Mouse (Mus musculus): ENCODE results near the gene Galnt7.

Gene Galnt7

GRCm38 (mm10) chr8:57579845-57580244 is 73.0 kb downstream of the Galnt7 start:
- DNase-seq: no peak

GRCm38 (mm10) chr8:57577301-57577700 is 75.5 kb downstream of the Galnt7 start:
- DNase-seq: no peak

- peak; percentile 14 to 21 for DNase-seq
Observed at GRCm38 (mm10) chr8:57576238-57576637, 76.6 kb downstream of the Galnt7 start.

GRCm38 (mm10) chr8:57575336-57575735 is 77.5 kb downstream of the Galnt7 start:
- DNase-seq: no peak

GRCm38 (mm10) chr8:57574398-57574797 is 78.4 kb downstream of the Galnt7 start:
- DNase-seq: peak; percentile 58 to 87

- DNase-seq: no peak
Observed at GRCm38 (mm10) chr8:57573844-57574243, 79.0 kb downstream of the Galnt7 start.

- DNase-seq: no peak
Observed at GRCm38 (mm10) chr8:57569886-57570285, 82.9 kb downstream of the Galnt7 start.

- peak in 1 of 2 experiments; percentile 26 for DNase-seq
Observed at GRCm38 (mm10) chr8:57569400-57569795, 83.4 kb downstream of the Galnt7 start.

GRCm38 (mm10) chr8:57568633-57569399 is 84.0 kb downstream of the Galnt7 start:
- DNase-seq: no peak

- DNase-seq: no peak
Observed at GRCm38 (mm10) chr8:57567998-57568397, 84.8 kb downstream of the Galnt7 start.

GRCm38 (mm10) chr8:57565039-57565438 is 87.8 kb downstream of the Galnt7 start:
- DNase-seq: no peak

- no peak for DNase-seq
Observed at GRCm38 (mm10) chr8:57563726-57564125, 89.1 kb downstream of the Galnt7 start.

- DNase-seq: no peak
Observed at GRCm38 (mm10) chr8:57562741-57563140, 90.1 kb downstream of the Galnt7 start.

GRCm38 (mm10) chr8:57560926-57561325 is 91.9 kb downstream of the Galnt7 start:
- DNase-seq: no peak

- DNase-seq: no peak
Observed at GRCm38 (mm10) chr8:57552102-57553032, 100.5 kb downstream of the Galnt7 start.

GRCm38 (mm10) chr8:57547581-57547980 is 105.3 kb downstream of the Galnt7 start:
- no peak for DNase-seq

- no peak for DNase-seq
Observed at GRCm38 (mm10) chr8:57546834-57547233, 106.0 kb downstream of the Galnt7 start.

- DNase-seq: no peak
Observed at GRCm38 (mm10) chr8:57546401-57546800, 106.4 kb downstream of the Galnt7 start.

GRCm38 (mm10) chr8:57541405-57541804 is 111.4 kb downstream of the Galnt7 start:
- DNase-seq: no peak

GRCm38 (mm10) chr8:57540951-57541350 is 111.9 kb downstream of the Galnt7 start:
- DNase-seq: no peak

GRCm38 (mm10) chr8:57540110-57540838 is 112.6 kb downstream of the Galnt7 start:
- peak; percentile 51 to 88 for DNase-seq

- no peak for DNase-seq
Observed at GRCm38 (mm10) chr8:57538601-57539000, 114.2 kb downstream of the Galnt7 start.

- no peak for DNase-seq
Observed at GRCm38 (mm10) chr8:57536167-57536566, 116.7 kb downstream of the Galnt7 start.
